Mouse (Mus musculus) thymus, adult 2 months (tissue): ENCODE results near the gene Gm9903.

Source experiments
- CTCF ChIP-seq: fragments of 200-500 bp; IDR thresholded peaks from 2 replicates; pipeline ENCODE4 v1.5.1; 2012; ENCODE audit warnings: mild to moderate bottlenecking, control low read depth, low read length, moderate library complexity, borderline replicate concordance; ENCODE audit not compliant: control insufficient read depth, poor library complexity, insufficient read depth; ENCODE audit errors: extremely low read depth
- POLR2A ChIP-seq: fragments of 200-500 bp; IDR thresholded peaks from 2 replicates; pipeline ENCODE4 v1.6.1; 2012; ENCODE audit warnings: mild to moderate bottlenecking, low read length, control low read depth, moderate library complexity; ENCODE audit not compliant: control insufficient read depth, poor library complexity, insufficient read depth; ENCODE audit errors: extremely low read depth

DNA sequence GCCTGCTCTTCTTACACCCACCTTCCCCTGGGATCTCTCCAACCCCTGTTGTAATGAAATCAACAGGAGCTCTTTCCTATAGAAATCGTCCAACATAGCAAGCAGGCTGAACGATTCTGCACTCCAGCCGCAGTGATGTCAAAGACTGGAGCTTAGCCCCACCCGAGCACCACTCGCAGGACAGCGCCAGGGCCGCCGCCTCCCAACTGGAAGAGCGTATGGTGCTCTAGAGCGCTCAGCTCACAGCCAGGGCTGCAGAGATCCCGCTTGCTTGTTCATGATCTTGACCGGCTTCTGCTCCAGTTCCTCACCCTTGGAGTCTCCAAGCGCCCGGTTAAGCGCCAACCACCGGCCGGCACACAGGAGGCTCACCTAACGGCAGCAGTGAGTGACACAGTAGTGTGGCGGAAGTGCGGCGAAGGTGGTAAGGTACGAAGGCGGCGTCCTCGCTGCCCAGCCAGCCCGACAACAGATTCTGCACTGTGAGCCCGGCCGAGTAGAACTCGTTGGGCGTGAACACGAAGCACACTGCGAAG is 27.6 kb downstream of the Gm9903 start:
- TF ChIP-seq CTCF, result no peak
- no peak for TF ChIP-seq POLR2A
